Mouse (Mus musculus): ENCODE results near the gene Pidd1. TPM values are rescaled to one million over a fixed set of nuclear protein-coding genes. Genes with fewer than 3 reads are reported as not detected.

Gene Pidd1
- polyA plus RNA-seq, 1 experiment from 2014 or later, result 9.7 TPM

DNA sequence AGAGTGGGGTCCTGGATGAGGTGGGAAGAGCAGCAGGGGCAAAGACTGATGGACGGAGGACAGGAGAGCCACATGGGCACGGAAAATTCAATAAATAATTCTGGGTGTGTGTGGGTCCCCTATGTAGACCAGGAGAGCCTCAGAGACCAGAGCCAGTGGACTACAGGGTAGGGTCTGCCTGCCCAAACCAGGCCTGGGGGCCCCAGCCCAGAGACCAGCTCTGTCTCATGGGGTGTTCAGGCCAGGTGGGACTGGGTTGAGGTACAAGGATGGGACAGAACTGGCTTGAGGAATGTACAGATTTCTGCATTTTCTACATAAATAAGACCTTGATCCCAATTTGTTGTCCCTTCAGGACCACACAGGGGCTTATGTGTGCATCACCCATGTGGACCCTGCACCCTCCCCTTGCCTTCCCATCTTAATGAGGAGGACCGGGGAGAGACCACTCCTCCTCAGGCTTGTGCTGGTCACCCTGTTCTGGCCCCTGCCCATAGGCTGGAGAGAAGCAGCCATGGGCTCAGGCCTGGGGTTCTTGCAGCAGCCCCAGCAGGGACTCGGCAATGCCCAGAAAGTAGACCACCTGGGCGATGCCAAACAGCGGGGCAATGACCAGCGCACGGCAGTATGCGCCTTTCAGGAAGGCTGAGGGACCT lies 13.1 kb downstream of the Pidd1 start:
- ATAC-seq (replicated peaks; ENCODE audit: extremely low read depth, insufficient read depth, low FRiP score), result no peak
- H3K27me3 ChIP-seq (ENCODE audit: control insufficient read depth, insufficient read depth, low read length), result no peaks in the 10 kb centered on the region
- 94% methylated on average over 9 of the region's 9 CpGs for WGBS
- H3K36me3 ChIP-seq (ENCODE audit: control insufficient read depth, insufficient read depth), result peaks cover 11% of the 10 kb centered on the region
- no peaks in the 10 kb centered on the region for H3K9me3 ChIP-seq (replicated peaks; ENCODE audit: control insufficient read depth, low read length)
- no peak overlapping the region for H3K4me2 ChIP-seq (ENCODE audit: low read depth, low read length)
- no peak overlapping the region for H3K4me3 ChIP-seq (ENCODE audit: low read length)
- no peak overlapping the region for H3K27ac ChIP-seq (ENCODE audit: low read length)
- H3K9ac ChIP-seq (ENCODE audit: low read length), result no peak overlapping the region
- peaks cover 29% of the 10 kb centered on the region for H3K4me1 ChIP-seq (ENCODE audit: control insufficient read depth, insufficient read depth, low read length)

DNA sequence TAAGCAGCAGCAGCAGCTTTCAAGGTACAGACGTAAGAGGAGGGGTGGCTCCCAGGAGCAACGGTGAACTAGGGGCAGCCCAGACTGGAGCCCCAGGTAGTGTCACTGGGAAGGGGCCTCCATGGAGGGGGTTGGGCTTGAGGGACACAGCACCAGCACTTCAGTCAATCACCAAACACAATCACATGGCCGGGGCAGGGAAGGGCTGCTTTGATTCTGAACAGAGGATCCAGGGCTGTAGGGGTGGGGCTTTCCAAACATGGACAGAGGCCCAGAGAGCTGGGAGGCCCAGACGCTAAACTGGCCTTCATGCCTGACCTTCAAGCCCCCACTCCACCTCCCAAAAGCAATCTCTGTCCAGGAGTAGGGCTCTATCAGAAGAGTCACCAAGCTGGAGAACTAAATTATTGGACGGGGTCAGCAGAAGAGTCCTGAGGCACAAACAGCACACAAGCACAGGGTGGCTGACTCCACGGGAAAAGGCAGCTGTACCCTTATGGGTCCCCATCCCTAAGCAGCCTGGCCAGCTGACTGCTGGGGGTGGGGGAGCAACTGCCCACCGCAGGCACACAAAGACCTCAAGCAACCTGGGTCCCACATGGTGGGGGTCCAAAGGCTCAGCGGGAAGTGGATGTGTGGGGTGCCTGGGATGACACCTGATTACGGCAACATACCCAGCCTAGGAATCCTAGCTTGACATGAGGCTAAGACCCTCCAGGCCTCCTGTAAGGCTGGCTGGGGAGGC lies 13.8 kb downstream of the Pidd1 start:
- Histone ChIP-seq H3K36me3 (ENCODE audit: control insufficient read depth, insufficient read depth) (peaks cover 11% of the 10 kb centered on the region), H3K27ac (ENCODE audit: low read length) (peak overlapping the region; percentile 41), H3K4me2 (ENCODE audit: low read depth, low read length) (peak overlapping the region; percentile 34), H3K9ac (ENCODE audit: low read length) (peak overlapping the region; percentile 2; the same call in 1 of the 2 replicates), H3K4me1 (ENCODE audit: control insufficient read depth, insufficient read depth, low read length) (peaks cover 25% of the 10 kb centered on the region), H3K9me3 (replicated peaks; ENCODE audit: control insufficient read depth, low read length) (no peaks in the 10 kb centered on the region), H3K4me3 (ENCODE audit: low read length) (no peak overlapping the region), H3K27me3 (ENCODE audit: control insufficient read depth, insufficient read depth, low read length) (no peaks in the 10 kb centered on the region)
- no peak for ATAC-seq (replicated peaks; ENCODE audit: extremely low read depth, insufficient read depth, low FRiP score)
- 45% methylated on average over 9 of the region's 9 CpGs for WGBS

DNA sequence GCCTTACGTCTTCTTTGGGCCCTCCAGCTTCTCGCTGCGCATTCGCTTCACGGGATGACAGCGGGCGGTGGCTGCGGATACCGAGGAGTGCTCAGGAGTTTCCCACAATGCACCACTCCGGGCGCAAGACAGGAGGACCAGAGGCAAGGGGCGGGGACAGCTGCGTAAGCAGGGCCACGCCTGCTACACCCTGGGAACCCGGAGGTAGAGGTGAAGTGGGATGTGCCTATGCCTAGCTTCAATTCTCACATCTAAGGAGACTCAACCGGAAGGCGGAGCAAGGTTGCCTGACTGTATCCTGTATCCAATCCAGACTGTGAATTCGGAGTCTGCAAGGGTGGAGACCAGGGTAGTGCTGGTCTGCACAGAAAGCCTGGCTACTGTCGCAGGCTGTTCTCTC lies 14.5 kb downstream of the Pidd1 start, which contains the start of gene Cend1:
Gene Cend1, minus strand, starts transcription at position 182 of the 400 bp plus-strand sequence.
- Histone ChIP-seq H3K27me3 (ENCODE audit: control insufficient read depth, insufficient read depth, low read length) (no peaks in the 10 kb centered on the region), H3K36me3 (ENCODE audit: control insufficient read depth, insufficient read depth) (peaks cover 11% of the 10 kb centered on the region), H3K9me3 (replicated peaks; ENCODE audit: control insufficient read depth, low read length) (no peaks in the 10 kb centered on the region), H3K4me1 (ENCODE audit: control insufficient read depth, insufficient read depth, low read length) (peaks cover 20% of the 10 kb centered on the region), H3K27ac (ENCODE audit: low read length) (peak within 1 kb of the TSS; percentile 41), H3K9ac (ENCODE audit: low read length) (peak within 1 kb of the TSS; percentile 2; the same call in 1 of the 2 replicates), H3K4me3 (ENCODE audit: low read length) (peak within 1 kb of the TSS; percentile 8), H3K4me2 (ENCODE audit: low read depth, low read length) (peak within 1 kb of the TSS; percentile 34)
- 4% methylated on average over 19 of the region's 19 CpGs for WGBS
- ATAC-seq (replicated peaks; ENCODE audit: extremely low read depth, insufficient read depth, low FRiP score), result peak; percentile 57

DNA sequence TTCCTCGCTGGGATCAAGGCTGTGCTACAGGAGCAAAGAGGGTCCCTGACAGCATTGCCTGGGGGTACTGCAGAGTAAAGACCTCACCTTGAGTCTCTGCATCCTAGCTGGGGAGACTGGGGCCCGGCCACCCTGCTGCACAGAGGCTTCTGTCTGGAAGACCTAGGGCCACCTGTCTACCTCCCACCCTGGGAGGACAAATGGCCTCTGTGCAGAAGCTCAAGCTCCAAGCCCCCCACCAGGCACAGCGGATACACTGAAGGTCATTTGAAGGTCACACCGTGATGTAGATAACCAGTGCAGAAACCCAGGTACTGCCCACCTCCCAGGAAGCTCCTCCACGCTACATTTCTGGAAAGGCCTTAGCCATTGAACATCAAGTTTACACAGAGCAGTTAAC lies 15.1 kb downstream of the Pidd1 start:
- Histone ChIP-seq H3K4me2 (ENCODE audit: low read depth, low read length) (peak overlapping the region; percentile 34; the same call in 1 of the 2 replicates), H3K27me3 (ENCODE audit: control insufficient read depth, insufficient read depth, low read length) (no peaks in the 10 kb centered on the region), H3K9me3 (replicated peaks; ENCODE audit: control insufficient read depth, low read length) (no peaks in the 10 kb centered on the region), H3K36me3 (ENCODE audit: control insufficient read depth, insufficient read depth) (peaks cover 11% of the 10 kb centered on the region), H3K4me3 (ENCODE audit: low read length) (no peak overlapping the region), H3K4me1 (ENCODE audit: control insufficient read depth, insufficient read depth, low read length) (peaks cover 14% of the 10 kb centered on the region; the same call in 1 of the 2 replicates), H3K27ac (ENCODE audit: low read length) (no peak overlapping the region), H3K9ac (ENCODE audit: low read length) (no peak overlapping the region)
- ATAC-seq (replicated peaks; ENCODE audit: extremely low read depth, insufficient read depth, low FRiP score), result no peak
- 46% methylated on average over 5 of the region's 5 CpGs for WGBS

DNA sequence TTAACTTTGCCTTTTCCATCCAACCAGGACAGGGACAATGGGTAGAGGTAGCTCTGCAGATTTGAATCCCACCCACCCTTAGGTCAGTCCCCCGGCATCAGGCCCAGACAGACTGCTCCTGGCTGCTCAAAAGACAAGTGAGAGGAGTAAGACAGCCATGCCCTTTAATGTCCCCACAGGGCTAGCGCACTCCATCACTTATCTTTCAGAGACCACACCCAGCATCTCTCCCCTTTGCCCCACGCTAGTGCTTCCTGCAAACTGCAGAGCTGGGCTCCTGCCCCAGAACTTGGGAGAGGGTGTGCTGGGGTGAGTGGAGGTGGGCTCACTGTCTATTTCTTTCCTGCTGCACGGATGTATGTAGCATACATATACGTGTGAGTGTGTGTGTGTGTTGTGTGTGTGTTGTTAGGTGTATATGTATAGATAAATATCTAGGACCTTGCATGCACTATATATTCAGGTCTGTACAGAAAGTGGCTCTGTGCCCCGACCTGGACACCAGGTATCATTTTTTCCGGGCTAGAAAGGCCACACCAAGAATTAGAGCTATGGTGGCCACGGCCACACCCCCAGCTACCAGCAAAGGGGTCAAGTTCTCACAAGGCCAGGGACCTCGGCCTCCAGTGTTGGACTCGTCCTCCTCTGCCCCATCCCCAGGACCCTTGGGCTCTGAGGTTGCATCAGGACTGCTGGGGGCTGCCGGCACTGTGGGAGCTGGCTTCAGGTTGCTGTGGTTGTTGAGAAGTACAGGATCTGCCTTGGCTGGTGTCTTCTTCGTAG lies 16.7 kb downstream of the Pidd1 start:
- Histone ChIP-seq H3K4me2 (ENCODE audit: low read depth, low read length) (no peak overlapping the region), H3K27me3 (ENCODE audit: control insufficient read depth, insufficient read depth, low read length) (no peaks in the 10 kb centered on the region), H3K9me3 (replicated peaks; ENCODE audit: control insufficient read depth, low read length) (no peaks in the 10 kb centered on the region), H3K4me1 (ENCODE audit: control insufficient read depth, insufficient read depth, low read length) (peaks cover 14% of the 10 kb centered on the region; the same call in 1 of the 2 replicates), H3K4me3 (ENCODE audit: low read length) (no peak overlapping the region), H3K9ac (ENCODE audit: low read length) (no peak overlapping the region), H3K27ac (ENCODE audit: low read length) (no peak overlapping the region), H3K36me3 (ENCODE audit: control insufficient read depth, insufficient read depth) (peaks cover 9% of the 10 kb centered on the region)
- WGBS, result 80% methylated on average over 12 of the region's 12 CpGs
- no peak for ATAC-seq (replicated peaks; ENCODE audit: extremely low read depth, insufficient read depth, low FRiP score)

DNA sequence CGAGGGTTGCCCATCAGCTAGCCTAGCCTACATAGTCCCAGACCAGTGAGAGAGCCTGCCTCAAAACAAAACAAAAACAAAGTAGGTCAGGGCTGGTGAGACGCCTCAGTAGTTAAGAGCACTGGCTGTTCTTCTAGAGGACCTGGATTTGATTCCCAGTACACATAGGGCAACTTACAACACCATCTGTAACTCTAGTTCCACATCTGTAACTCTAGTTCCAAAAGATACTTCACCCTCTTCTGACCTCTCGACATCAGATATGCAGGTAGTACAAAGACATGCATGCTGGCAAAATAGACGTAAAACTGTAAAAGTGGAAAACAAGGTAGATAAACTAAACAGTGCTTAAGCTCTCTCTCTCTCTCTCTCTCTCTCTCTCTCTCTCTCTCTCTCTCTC lies 20.0 kb downstream of the Pidd1 start:
- no peak for ATAC-seq (replicated peaks; ENCODE audit: extremely low read depth, insufficient read depth, low FRiP score)
- no peak overlapping the region for H3K4me3 ChIP-seq (ENCODE audit: low read length)
- H3K4me1 ChIP-seq (ENCODE audit: control insufficient read depth, insufficient read depth, low read length), result peaks cover 2% of the 10 kb centered on the region; the same call in 1 of the 2 replicates
- H3K4me2 ChIP-seq (ENCODE audit: low read depth, low read length), result no peak overlapping the region
- H3K9ac ChIP-seq (ENCODE audit: low read length), result no peak overlapping the region
- H3K27ac ChIP-seq (ENCODE audit: low read length), result no peak overlapping the region
- no peaks in the 10 kb centered on the region for H3K9me3 ChIP-seq (replicated peaks; ENCODE audit: control insufficient read depth, low read length)
- 57% methylated on average over 4 of the region's 4 CpGs for WGBS
- H3K36me3 ChIP-seq (ENCODE audit: control insufficient read depth, insufficient read depth), result no peaks in the 10 kb centered on the region
- H3K27me3 ChIP-seq (ENCODE audit: control insufficient read depth, insufficient read depth, low read length), result no peaks in the 10 kb centered on the region

DNA sequence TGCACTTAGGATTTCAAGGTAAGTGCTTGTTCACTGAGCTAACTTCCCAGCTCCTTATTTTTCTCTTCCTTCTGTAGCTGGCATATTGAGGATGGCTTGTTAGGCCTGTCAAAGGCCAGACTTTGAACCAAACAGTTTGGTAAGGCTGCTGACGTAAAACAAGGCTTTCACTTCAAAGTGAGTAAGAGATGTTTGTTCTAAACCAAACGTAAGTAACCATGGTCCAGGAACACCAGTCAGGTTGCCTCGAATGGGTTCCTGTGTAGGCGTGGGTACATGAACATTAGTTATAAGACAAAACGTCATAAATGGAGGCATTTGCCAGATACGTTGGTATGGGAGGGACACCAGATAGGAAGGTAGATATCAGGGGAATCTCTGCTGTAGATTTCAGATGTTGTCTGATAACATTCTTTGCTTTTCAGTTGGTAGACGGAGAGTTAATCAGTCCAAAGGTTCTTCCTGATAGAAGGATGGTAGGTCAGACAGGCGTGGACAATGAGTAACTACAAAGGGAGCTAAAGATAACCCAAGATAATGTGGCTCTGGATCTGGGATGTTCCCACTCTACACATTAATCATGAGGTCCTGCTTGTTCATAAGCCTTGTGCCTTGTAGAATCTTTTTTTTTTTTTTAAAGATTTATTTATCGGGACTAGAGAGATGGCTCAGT lies 23.7 kb downstream of the Pidd1 start:
- Histone ChIP-seq H3K9ac (ENCODE audit: low read length) (no peak overlapping the region), H3K4me1 (ENCODE audit: control insufficient read depth, insufficient read depth, low read length) (no peaks in the 10 kb centered on the region; the same call in 1 of the 2 replicates), H3K4me3 (ENCODE audit: low read length) (no peak overlapping the region), H3K27ac (ENCODE audit: low read length) (no peak overlapping the region), H3K9me3 (replicated peaks; ENCODE audit: control insufficient read depth, low read length) (no peaks in the 10 kb centered on the region), H3K4me2 (ENCODE audit: low read depth, low read length) (no peak overlapping the region), H3K27me3 (ENCODE audit: control insufficient read depth, insufficient read depth, low read length) (no peaks in the 10 kb centered on the region), H3K36me3 (ENCODE audit: control insufficient read depth, insufficient read depth) (no peaks in the 10 kb centered on the region)
- WGBS, result 71% methylated on average over 9 of the region's 9 CpGs
- ATAC-seq (replicated peaks; ENCODE audit: extremely low read depth, insufficient read depth, low FRiP score), result no peak

DNA sequence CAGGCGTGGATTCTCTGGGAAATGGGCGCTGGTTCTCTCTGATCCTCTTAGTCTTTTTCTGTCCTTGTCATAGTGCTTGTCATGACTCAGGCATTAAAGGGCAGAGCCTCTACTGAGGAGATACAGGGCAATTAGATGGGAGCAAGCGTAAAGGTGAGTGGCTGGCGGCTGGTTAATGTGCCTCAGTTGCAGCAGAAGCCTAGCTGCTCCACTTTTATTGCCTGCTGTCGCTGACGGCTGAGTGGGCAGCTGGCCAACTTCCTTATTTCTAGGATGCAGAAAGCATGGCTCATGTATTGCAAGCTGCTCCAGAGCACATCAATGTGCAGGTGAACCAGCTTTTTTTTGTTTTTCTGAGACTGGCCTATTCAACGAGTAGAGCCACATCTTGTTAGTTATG lies 24.9 kb downstream of the Pidd1 start:
- Histone ChIP-seq H3K27ac (ENCODE audit: low read length) (no peak overlapping the region), H3K36me3 (ENCODE audit: control insufficient read depth, insufficient read depth) (no peaks in the 10 kb centered on the region), H3K9ac (ENCODE audit: low read length) (no peak overlapping the region), H3K4me1 (ENCODE audit: control insufficient read depth, insufficient read depth, low read length) (peaks cover 7% of the 10 kb centered on the region), H3K4me3 (ENCODE audit: low read length) (no peak overlapping the region), H3K9me3 (replicated peaks; ENCODE audit: control insufficient read depth, low read length) (no peaks in the 10 kb centered on the region), H3K27me3 (ENCODE audit: control insufficient read depth, insufficient read depth, low read length) (no peaks in the 10 kb centered on the region), H3K4me2 (ENCODE audit: low read depth, low read length) (no peak overlapping the region)
- no peak for ATAC-seq (replicated peaks; ENCODE audit: extremely low read depth, insufficient read depth, low FRiP score)
- 58% methylated on average over 7 of the region's 7 CpGs for WGBS

Measured in heart, embryonic 16.5 days (tissue).